Mouse (Mus musculus) forebrain, embryonic 12.5 days (tissue): Measurements from ENCODE around the gene Naa15. TPM values are rescaled to one million over a fixed set of nuclear protein-coding genes. Genes with fewer than 3 reads are reported as not detected.
"Not testable (repeated sequence)": the region's sequence is repeated elsewhere in the genome, so short reads cannot be mapped to it uniquely, and the experiment has no call there.

Source experiments
- ATAC-seq: fragments of 200-750 bp; cut with Nextera tagmentation; 2 replicates; pipeline ENCODE4 v1.8.0; 2017; ENCODE audit warnings: moderate TSS enrichment; ENCODE audit not compliant: low FRiP score
- H3K27ac ChIP-seq: fragments of 300-500 bp; sonication (generic); 2 replicates; pipeline ENCODE4 v1.5.1; 2016; ENCODE audit warnings: mild to moderate bottlenecking
- H3K27me3 ChIP-seq: fragments of 300-500 bp; sonication (generic); 2 replicates; pipeline ENCODE4 v1.6.1; 2016; ENCODE audit warnings: mild to moderate bottlenecking
- H3K36me3 ChIP-seq: fragments of 300-500 bp; sonication (generic); replicated peaks from 2 replicates; pipeline ENCODE4 v1.6.1; 2016; ENCODE audit warnings: mild to moderate bottlenecking
- H3K4me1 ChIP-seq: fragments of 300-500 bp; sonication (generic); 2 replicates; pipeline ENCODE4 v1.6.1; 2016
- H3K4me2 ChIP-seq: fragments of 300-500 bp; sonication (generic); 2 replicates; pipeline ENCODE4 v1.6.1; 2016; ENCODE audit warnings: mild to moderate bottlenecking, moderate library complexity
- H3K4me3 ChIP-seq: fragments of 300-500 bp; sonication (generic); replicated peaks from 2 replicates; pipeline ENCODE4 v1.5.1; 2016; ENCODE audit warnings: mild to moderate bottlenecking
- H3K9ac ChIP-seq: fragments of 300-500 bp; sonication (generic); 2 replicates; pipeline ENCODE4 v1.6.1; 2016; ENCODE audit warnings: mild to moderate bottlenecking
- H3K9me3 ChIP-seq: fragments of 300-500 bp; sonication (generic); 2 replicates; pipeline ENCODE4 v1.6.1; 2016
- WGBS: fragments of 180-500 bp; shearing (Covaris S2); methylation state at CpG from one replicate; pipeline ENCODE4 v1.1.7; 2016; 5-methylcytosine and 5-hydroxymethylcytosine counted together
- polyA plus RNA-seq: library from polyadenylated mRNA; unstranded; fragments of >200 nt; fragmentation: Nextera tagmentation; extraction: Ambion mirVana; gene quantifications from 2 replicates; pipeline ENCODE4 v1.2.1, GENCODE M21; 2016

Gene Naa15
- polyA plus RNA-seq, 1 experiment from 2014 or later = 75.9 TPM

DNA sequence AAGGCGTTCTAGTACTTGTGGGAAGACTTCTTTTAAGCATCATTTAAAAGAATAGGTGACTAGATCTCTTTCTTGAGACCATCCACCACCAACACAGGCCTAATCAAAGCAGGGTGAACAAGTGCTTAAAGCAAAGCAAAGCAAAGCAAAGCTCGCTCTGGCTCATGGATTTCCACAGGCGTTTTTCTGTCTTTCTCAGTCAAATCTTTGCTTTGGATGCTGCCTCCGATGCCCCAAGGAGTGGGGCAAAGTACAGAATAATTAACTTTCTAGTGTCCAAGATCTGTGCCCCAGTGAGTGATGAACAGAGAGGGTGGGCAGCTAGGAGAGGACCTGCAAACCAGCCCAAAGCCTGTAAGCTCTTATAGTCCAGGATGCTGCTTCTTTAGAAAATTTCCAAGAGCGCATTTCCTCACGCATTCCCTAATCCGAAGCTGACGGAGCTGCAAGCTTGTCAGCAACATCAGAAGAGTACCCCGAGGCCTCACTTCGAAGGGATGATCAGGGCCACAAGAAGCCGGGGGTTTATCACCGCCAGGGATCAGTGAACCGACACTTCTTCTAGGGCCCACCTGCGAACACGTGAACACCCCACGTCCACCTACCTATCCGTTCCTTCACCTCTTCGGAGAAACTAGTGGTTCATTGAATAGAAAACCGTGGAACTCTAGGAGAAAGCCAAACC lies 19.3 kb upstream of the Naa15 start:
- Histone ChIP-seq H3K4me1 (peaks cover 26% of the 10 kb centered on the region), H3K9ac (no peak overlapping the region), H3K9me3 (no peaks in the 10 kb centered on the region), H3K36me3 (no peaks in the 10 kb centered on the region), H3K4me3 (peak overlapping the region; percentile 48; the same call in 1 of the 2 replicates), H3K27ac (no peak overlapping the region), H3K27me3 (peaks cover 33% of the 10 kb centered on the region), H3K4me2 (peak overlapping the region; percentile 71; the same call in 1 of the 2 replicates)
- ATAC-seq = no peak
- WGBS = 15% methylated on average over 19 of the region's 19 CpGs

DNA sequence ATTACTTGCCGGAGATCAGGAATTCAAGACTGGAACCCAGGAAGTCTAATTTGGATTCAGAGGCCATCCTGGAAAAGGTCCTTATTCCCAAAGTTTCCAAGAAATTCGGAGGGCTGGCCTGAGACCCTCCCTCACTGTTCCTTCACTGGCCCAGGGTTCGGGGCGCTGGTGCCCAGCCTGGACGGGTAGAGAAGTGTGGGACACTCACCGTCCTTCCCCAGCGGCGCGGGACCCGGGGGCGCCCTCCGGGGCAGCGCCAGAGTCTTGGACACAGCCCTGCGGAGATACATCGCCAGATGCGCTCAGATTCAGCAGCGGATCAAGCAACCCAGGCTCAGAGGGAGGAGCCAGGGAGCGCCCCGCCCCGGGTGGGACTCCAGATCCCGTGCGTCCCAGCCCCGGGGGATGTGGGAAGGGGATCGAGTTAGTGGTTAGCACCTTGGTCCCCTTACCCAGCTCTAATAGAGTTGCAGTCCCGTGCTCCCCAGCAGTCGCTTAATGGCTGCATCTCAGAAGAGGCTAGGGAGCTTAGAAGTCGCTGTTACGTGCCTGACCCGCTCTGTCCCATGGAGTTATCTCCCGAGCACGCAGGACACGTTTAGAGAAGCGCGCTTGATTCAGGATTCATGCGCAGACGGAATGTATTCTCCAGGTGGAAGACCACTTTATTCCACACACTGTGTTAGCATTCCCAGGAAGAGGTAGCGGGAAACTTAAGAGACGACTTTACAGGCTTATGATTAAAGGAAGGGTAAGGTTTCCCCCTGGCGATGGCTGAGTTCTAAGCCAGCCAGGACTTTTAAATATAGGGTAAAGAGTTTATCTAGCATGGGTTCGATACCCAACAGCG lies 18.5 kb upstream of the Naa15 start, which contains the start of gene Mgarp:
Gene Mgarp, minus strand, starts transcription at position 520 of the 850 bp plus-strand sequence.
- Histone ChIP-seq H3K9me3 (no peaks in the 10 kb centered on the region), H3K27me3 (peaks cover 33% of the 10 kb centered on the region), H3K4me3 (peak within 1 kb of the TSS; percentile 48), H3K4me2 (peak within 1 kb of the TSS; percentile 71), H3K9ac (peak within 1 kb of the TSS; percentile 49; the same call in 1 of the 2 replicates), H3K27ac (no peak within 1 kb of the TSS), H3K4me1 (peaks cover 26% of the 10 kb centered on the region), H3K36me3 (no peaks in the 10 kb centered on the region)
- WGBS = 3% methylated on average over 41 of the region's 41 CpGs
- ATAC-seq = peak; percentile 83

DNA sequence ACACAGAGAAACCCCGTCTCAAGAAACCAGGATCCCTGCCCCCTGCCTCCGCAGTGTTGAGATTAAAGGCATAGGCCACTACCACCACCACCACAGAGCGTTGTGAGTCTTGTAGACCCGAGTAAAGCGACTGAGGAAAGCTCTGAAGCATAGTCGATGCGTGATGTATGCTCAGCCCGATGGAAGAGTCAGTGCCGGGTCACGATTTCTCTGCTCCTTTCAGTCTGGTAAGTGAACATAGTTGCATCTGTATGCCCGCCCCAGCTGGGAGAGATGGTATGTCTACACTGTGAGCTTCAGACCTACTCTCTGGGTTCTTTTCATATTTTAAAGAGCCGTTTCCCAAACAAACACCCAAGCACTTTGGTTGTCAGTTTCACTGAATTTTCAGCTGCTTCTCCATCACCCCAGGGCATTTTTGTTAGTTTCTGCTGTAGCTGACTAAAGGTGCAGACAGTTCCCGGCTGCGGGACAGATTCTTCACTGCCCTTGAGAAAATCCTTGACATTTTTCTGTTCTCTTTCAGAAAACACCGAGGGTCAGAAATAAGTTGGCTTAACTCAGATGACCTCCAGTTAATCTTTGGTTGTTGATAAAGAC lies 17.1 kb upstream of the Naa15 start:
- no peak overlapping the region for H3K4me2 ChIP-seq
- H3K4me1 ChIP-seq = peaks cover 26% of the 10 kb centered on the region
- no peak for ATAC-seq
- peaks cover 33% of the 10 kb centered on the region for H3K27me3 ChIP-seq
- H3K9ac ChIP-seq = no peak overlapping the region
- H3K4me3 ChIP-seq = no peak overlapping the region
- no peak overlapping the region for H3K27ac ChIP-seq
- H3K9me3 ChIP-seq = no peaks in the 10 kb centered on the region
- peaks cover 5% of the 10 kb centered on the region for H3K36me3 ChIP-seq
- 58% methylated on average over 15 of the region's 15 CpGs for WGBS

DNA sequence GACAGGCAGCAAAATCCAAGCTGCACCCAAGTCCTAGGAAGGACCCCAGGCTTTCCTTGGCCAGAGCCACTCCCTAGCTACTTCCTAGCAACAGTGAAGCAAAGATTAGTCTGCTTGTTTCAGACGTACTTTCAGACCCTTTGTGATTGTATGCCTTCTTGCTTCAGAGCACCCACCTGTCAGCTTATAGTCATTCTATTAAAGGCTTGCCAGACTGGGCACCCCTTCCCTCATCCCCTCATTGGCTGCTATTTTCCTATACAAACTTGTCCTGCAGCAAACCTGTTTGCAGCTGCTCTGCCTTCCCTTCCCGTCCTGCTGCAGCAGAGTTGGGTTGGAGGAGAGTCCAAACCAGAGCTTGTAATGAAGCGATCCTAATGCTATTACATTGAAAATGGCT lies 16.3 kb upstream of the Naa15 start:
- Histone ChIP-seq H3K4me2 (no peak overlapping the region), H3K27me3 (peaks cover 33% of the 10 kb centered on the region), H3K9me3 (no peaks in the 10 kb centered on the region), H3K4me1 (peaks cover 26% of the 10 kb centered on the region), H3K36me3 (peaks cover 14% of the 10 kb centered on the region), H3K27ac (no peak overlapping the region), H3K4me3 (no peak overlapping the region), H3K9ac (no peak overlapping the region)
- WGBS = 6% methylated on average over 3 of the region's 3 CpGs
- ATAC-seq = no peak

- Histone ChIP-seq H3K4me2 (no peak overlapping the region), H3K4me3 (no peak overlapping the region), H3K9ac (no peak overlapping the region), H3K9me3 (no peaks in the 10 kb centered on the region), H3K4me1 (peaks cover 26% of the 10 kb centered on the region), H3K36me3 (peaks cover 22% of the 10 kb centered on the region), H3K27ac (no peak overlapping the region), H3K27me3 (peaks cover 33% of the 10 kb centered on the region)
- 68% methylated on average over 4 of the region's 4 CpGs for WGBS
- no peak for ATAC-seq
Observed at GRCm38 (mm10) chr3:51399531-51399930, 15.4 kb upstream of the Naa15 start.

- Histone ChIP-seq H3K9me3 (no peaks in the 10 kb centered on the region), H3K4me1 (peaks cover 25% of the 10 kb centered on the region), H3K4me3 (no peak overlapping the region), H3K36me3 (peaks cover 29% of the 10 kb centered on the region), H3K27me3 (peaks cover 24% of the 10 kb centered on the region), H3K4me2 (no peak overlapping the region), H3K27ac (no peak overlapping the region), H3K9ac (no peak overlapping the region)
- ATAC-seq = no peak
- 82% methylated on average over 10 of the region's 10 CpGs for WGBS
Observed at GRCm38 (mm10) chr3:51400682-51401081, 14.3 kb upstream of the Naa15 start.

DNA sequence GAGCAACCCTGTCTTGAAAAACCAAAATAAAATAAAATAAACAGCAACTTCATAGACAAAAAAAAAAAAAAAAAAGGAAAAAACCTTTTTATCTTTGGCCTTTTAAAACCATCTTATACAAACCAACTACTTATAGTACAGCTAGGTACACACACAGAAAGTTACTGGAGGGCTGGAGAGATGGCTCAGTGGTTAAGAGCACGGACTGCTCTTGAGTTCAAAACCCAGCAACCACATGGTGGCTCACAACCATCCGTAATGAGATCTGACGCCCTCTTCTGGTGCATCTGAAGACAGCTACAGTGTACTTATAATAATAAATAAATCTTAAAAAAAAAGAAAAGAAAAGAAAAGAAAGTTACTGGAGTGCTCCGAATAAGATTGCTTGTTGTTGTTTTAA lies 12.9 kb upstream of the Naa15 start:
- not testable (repeated sequence) for H3K4me2 ChIP-seq, H3K27ac ChIP-seq, H3K9ac ChIP-seq, H3K9me3 ChIP-seq, ATAC-seq, H3K4me3 ChIP-seq, H3K27me3 ChIP-seq
- peaks cover 39% of the 10 kb centered on the region for H3K36me3 ChIP-seq
- WGBS = 66% methylated on average over 4 of the region's 4 CpGs
- peaks cover 15% of the 10 kb centered on the region; the same call in 1 of the 2 replicates for H3K4me1 ChIP-seq

DNA sequence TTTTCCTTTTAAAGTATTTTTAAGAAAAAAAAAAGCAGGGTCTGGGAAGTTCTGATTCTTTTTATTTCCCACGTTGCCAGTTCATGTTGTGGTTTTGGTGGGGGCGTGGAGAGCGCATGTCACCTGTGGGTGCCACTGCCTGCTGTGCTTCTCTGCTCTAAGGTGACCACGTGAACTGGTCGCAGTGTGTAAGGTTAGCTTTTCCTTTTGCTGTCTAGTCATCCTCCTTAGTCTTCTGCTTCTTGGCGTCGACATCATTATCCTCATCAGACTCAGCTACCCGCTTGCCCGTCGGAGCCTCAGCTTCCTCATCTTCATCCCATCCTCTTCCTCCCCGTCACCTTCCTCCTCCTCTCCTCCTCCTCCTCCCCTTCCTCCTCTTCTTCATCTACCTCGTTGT lies 12.3 kb upstream of the Naa15 start:
- H3K27me3 ChIP-seq = peaks cover 6% of the 10 kb centered on the region
- 92% methylated on average over 12 of the region's 12 CpGs for WGBS
- H3K4me1 ChIP-seq = peaks cover 17% of the 10 kb centered on the region
- H3K4me3 ChIP-seq = no peak overlapping the region
- H3K9ac ChIP-seq = no peak overlapping the region
- H3K36me3 ChIP-seq = peaks cover 39% of the 10 kb centered on the region
- ATAC-seq = no peak
- no peaks in the 10 kb centered on the region for H3K9me3 ChIP-seq
- no peak overlapping the region for H3K27ac ChIP-seq
- H3K4me2 ChIP-seq = no peak overlapping the region

DNA sequence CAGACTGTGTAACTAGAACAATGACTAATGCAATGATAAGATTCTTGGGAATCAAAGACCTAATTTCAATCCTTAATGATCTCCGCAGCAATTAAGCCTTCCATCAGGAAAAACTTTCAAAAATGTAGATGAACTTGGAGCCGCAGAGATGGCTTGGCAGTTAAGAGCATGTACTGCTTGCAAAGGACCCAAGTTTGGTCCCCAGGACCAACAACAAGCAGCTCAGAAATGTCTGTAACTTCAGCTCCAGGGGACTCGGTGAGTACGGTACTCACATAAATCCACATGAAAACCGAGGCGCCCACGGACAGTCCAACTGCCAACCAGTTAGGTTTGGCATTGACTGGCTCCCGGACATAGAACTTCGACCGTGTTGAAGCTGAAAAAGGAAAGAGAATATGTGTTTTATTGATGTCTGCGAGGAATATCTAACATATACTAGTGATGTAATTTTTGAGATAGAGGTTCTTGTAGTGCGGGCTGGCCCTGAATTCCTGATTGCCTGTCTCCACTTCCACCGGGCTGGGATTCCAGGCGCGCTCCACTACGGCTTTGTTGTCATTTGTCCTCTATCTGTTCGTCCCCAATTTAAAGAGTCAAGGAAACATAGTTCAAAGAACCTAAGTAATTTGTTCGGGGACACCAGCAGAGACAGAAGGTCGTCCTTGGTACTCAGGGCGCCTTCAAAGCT lies 6.9 kb upstream of the Naa15 start:
- Histone ChIP-seq H3K27ac (peak overlapping the region; percentile 97), H3K36me3 (peaks cover 32% of the 10 kb centered on the region), H3K4me3 (peak overlapping the region; percentile 83), H3K4me1 (peaks cover 13% of the 10 kb centered on the region), H3K9me3 (no peaks in the 10 kb centered on the region), H3K4me2 (peak overlapping the region; percentile 63), H3K27me3 (no peaks in the 10 kb centered on the region), H3K9ac (peak overlapping the region; percentile 85)
- 24% methylated on average over 20 of the region's 20 CpGs for WGBS
- ATAC-seq = peak; percentile 45

DNA sequence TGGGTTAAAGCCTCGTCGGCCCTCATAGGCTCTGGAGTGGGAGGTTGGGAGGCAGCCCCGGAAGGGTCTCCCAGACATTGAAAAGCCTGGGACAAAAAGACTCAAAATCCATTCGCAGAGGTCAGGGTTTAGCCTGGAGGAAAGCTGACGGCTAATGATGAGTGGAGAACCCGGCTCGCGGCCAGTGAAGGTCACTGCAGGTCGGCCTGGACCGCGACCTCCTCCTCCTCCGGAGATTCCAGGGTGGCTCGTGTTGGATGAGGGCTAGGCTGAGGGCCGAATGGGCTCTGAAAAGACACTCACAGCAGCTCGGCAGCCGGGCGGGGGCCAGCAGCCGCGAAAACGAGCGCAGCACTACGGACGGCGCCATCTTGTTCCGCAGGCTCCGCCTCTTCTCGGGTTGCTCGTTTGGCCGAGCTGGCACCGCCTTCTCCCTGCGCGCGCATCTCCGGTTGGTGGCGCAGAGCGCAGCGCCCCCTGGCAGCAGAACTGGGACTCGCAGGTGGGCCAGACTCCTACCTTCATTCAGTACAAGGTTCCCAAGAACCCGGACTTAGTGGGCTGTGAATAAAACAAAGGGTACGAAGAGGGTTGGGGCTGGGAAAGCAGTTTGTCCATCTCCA lies 6.3 kb upstream of the Naa15 start, which contains the start of gene Ndufc1:
Gene Ndufc1, minus strand, starts transcription at position 428 of the 623 bp plus-strand sequence.
- ATAC-seq = peak; percentile 95
- Histone ChIP-seq H3K36me3 (peaks cover 26% of the 10 kb centered on the region), H3K4me3 (peak within 1 kb of the TSS; percentile 83), H3K9ac (peak within 1 kb of the TSS; percentile 85), H3K9me3 (no peaks in the 10 kb centered on the region), H3K4me2 (peak within 1 kb of the TSS; percentile 63), H3K4me1 (peaks cover 13% of the 10 kb centered on the region), H3K27me3 (no peaks in the 10 kb centered on the region), H3K27ac (peak within 1 kb of the TSS; percentile 97)
- WGBS = under 1% methylated on average over 40 of the region's 40 CpGs

- ATAC-seq = no peak
- no peak overlapping the region for H3K9ac ChIP-seq
- peaks cover 24% of the 10 kb centered on the region for H3K4me1 ChIP-seq
- H3K4me3 ChIP-seq = no peak overlapping the region
- H3K27me3 ChIP-seq = no peaks in the 10 kb centered on the region
- no peak overlapping the region for H3K4me2 ChIP-seq
- H3K9me3 ChIP-seq = no peaks in the 10 kb centered on the region
- H3K27ac ChIP-seq = no peak overlapping the region
- H3K36me3 ChIP-seq = no peaks in the 10 kb centered on the region
- 92% methylated on average over 7 of the region's 7 CpGs for WGBS
Observed at GRCm38 (mm10) chr3:51412457-51412856, 2.5 kb upstream of the Naa15 start.
